Mouse (Mus musculus): Measurements from ENCODE around the gene Igtp. TPM values are rescaled to one million over a fixed set of nuclear protein-coding genes. Genes with fewer than 3 reads are reported as not detected.

Gene Igtp
- 40.1 TPM for polyA plus RNA-seq (2014; fragmentation: Illumina TruSeq; extraction: RNeasy Lipid Tissue Mini Kit (QIAGEN cat#74804); ENCODE audit: low read depth, low replicate concordance)

GRCm38 (mm10) chr11:58199229-58200037 is at the start of gene Igtp, which contains the start of gene Irgm2:
Igtp (plus strand) TSS chr11:58199556.
Irgm2 (plus strand) TSS chr11:58199618.

GRCm38 (mm10) chr11:58168167-58168915 is 31.0 kb upstream of the Igtp start, which contains the start of gene Gemin5:
Gemin5 (minus strand) TSS chr11:58168539.

DNA sequence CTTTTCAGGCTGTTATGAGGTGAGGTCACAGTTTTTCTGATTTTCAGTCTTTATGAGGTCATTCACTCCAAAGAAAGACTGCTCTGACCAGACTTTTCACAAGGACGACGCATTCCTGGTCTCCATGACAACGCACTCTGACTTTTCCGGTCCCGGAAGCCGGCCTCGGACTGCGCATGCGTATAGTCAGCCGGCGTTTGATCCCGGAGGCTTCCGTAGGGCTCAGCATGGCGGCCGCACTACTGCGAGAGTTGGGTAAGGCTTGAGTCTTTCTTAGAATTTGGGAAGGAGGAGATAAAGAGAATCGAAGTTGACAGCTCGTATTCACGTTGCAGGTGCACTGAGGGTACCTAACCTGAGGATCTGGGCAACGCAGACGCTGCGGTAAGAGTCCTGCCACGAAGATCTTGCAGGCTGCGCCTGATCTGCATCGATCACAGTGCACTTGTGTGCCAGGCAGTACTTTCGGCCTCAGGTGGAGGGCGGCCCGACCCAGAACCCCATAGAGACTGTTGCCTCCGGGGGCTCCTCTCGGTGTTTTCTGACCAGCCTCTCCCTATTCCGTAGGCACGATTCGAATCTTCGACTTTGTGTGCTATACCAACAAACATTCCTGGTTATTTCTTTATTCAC is 27.8 kb upstream of the Igtp start, which contains the start of gene Mrpl22:
Mrpl22 (plus strand) TSS at position 203 of the 633 bp plus-strand sequence.

Other genes starting within 250 kb of the Igtp start
- 22.3 TPM for gene Larp1, start 190.5 kb upstream of the Igtp start, polyA plus RNA-seq (2014; fragmentation: Illumina TruSeq; extraction: RNeasy Lipid Tissue Mini Kit (QIAGEN cat#74804); ENCODE audit: low read depth, low replicate concordance)
- not detected for gene Gm12248, start 106.4 kb upstream of the Igtp start, polyA plus RNA-seq (2014; fragmentation: Illumina TruSeq; extraction: RNeasy Lipid Tissue Mini Kit (QIAGEN cat#74804); ENCODE audit: low read depth, low replicate concordance)
- 26.7 TPM for gene Cnot8, start 95.4 kb upstream of the Igtp start, polyA plus RNA-seq (2014; fragmentation: Illumina TruSeq; extraction: RNeasy Lipid Tissue Mini Kit (QIAGEN cat#74804); ENCODE audit: low read depth, low replicate concordance)
- gene Gemin5, start 31.0 kb upstream of the Igtp start, polyA plus RNA-seq (2014; fragmentation: Illumina TruSeq; extraction: RNeasy Lipid Tissue Mini Kit (QIAGEN cat#74804); ENCODE audit: low read depth, low replicate concordance) = 2.1 TPM
- 38.3 TPM for gene Mrpl22, start 27.9 kb upstream of the Igtp start, polyA plus RNA-seq (2014; fragmentation: Illumina TruSeq; extraction: RNeasy Lipid Tissue Mini Kit (QIAGEN cat#74804); ENCODE audit: low read depth, low replicate concordance)
- 50.2 TPM for gene Irgm2, start 62 bp downstream of the Igtp start, polyA plus RNA-seq (2014; fragmentation: Illumina TruSeq; extraction: RNeasy Lipid Tissue Mini Kit (QIAGEN cat#74804); ENCODE audit: low read depth, low replicate concordance)
- not detected for gene 4930438A08Rik, start 75.2 kb downstream of the Igtp start, polyA plus RNA-seq (2014; fragmentation: Illumina TruSeq; extraction: RNeasy Lipid Tissue Mini Kit (QIAGEN cat#74804); ENCODE audit: low read depth, low replicate concordance)
- gene Zfp692, start 107.5 kb downstream of the Igtp start, polyA plus RNA-seq (2014; fragmentation: Illumina TruSeq; extraction: RNeasy Lipid Tissue Mini Kit (QIAGEN cat#74804); ENCODE audit: low read depth, low replicate concordance) = 1.6 TPM
- gene Zfp672, start 130.8 kb downstream of the Igtp start, polyA plus RNA-seq (2014; fragmentation: Illumina TruSeq; extraction: RNeasy Lipid Tissue Mini Kit (QIAGEN cat#74804); ENCODE audit: low read depth, low replicate concordance) = 30.7 TPM
- 0.93 TPM for gene Sh3bp5l, start 131.2 kb downstream of the Igtp start, polyA plus RNA-seq (2014; fragmentation: Illumina TruSeq; extraction: RNeasy Lipid Tissue Mini Kit (QIAGEN cat#74804); ENCODE audit: low read depth, low replicate concordance)
- gene Lypd8, start 179.5 kb downstream of the Igtp start, polyA plus RNA-seq (2014; fragmentation: Illumina TruSeq; extraction: RNeasy Lipid Tissue Mini Kit (QIAGEN cat#74804); ENCODE audit: low read depth, low replicate concordance) = not detected
- not detected for gene 1810065E05Rik, start 221.6 kb downstream of the Igtp start, polyA plus RNA-seq (2014; fragmentation: Illumina TruSeq; extraction: RNeasy Lipid Tissue Mini Kit (QIAGEN cat#74804); ENCODE audit: low read depth, low replicate concordance)
- gene Gm12253, start 233.0 kb downstream of the Igtp start, polyA plus RNA-seq (2014; fragmentation: Illumina TruSeq; extraction: RNeasy Lipid Tissue Mini Kit (QIAGEN cat#74804); ENCODE audit: low read depth, low replicate concordance) = not detected

Measured in liver, adult 10 weeks (tissue).